Mouse (Mus musculus): ENCODE data around the gene Spag9.

GRCm38 (mm10) chr11:94116655-94117054, 120.8 kb downstream of the Spag9 start:
- TF ChIP-seq CTCF (IDR thresholded peaks at IDR 0.05; ENCODE audit: insufficient read depth, low read depth, low read length) (no peak), POLR2A (IDR thresholded peaks at IDR 0.05; ENCODE audit: insufficient read depth, low read depth, low read length) (no peak)
